7 mouse cellular contexts compared by ENCODE assay signal in the genomic region with DNA sequence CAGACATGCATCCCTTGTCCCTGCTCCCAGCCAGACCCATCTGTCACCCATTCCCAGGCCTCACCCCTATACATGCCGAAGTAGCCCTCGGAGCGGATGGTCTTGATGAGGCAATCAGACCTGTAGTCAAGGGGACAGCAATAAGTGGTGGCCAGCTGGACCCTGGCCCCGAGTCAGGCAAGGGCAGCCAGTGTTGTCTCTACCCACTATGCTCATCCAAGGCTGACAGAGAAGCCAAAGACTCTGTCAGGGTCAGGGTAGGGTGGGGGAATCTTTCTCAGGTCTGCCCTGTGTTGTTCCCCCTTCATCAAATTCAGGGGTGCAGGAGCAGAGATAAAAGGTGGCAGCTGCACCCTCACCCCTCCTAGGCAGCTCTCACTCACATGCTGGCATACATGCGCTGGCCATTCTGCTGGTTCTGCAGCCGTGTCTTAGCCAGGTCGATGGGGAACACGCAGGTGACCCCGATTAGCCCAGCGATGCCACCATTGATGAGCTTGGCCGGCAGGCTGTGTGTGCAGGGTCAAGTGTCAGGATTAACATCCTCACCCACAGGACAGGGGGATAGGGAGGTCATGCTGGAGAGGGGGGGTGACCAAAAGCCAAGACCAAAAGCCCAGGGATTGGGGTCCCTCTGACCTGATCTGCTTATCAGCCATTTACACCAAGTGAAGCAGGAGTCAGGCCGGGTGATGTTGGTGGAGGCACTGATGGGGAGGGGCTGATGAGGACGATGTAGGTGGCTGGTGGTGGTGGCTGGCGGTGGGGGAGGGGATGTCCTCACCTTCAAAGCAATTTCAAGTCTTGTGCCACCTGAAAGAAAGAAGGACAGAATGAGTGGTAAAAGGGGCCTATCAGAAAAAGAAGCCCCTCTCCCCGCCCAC. TPM values are rescaled to one million over a fixed set of nuclear protein-coding genes. Genes with fewer than 3 reads are reported as not detected.
DNase-seq lines count a peak whose midpoint lies in the region; ATAC-seq and TF ChIP-seq lines count a peak whose summit lies in the region.

No protein-coding gene starts in this region.

- no peaks in the 10 kb centered on the region for H3K9me3 ChIP-seq in neural tube, embryonic 11.5 days (ENCODE audit: control insufficient read depth, low read length)
- no peaks in the 10 kb centered on the region for H3K9me3 ChIP-seq in limb, embryonic 11.5 days (ENCODE audit: control insufficient read depth, low read length)
- no peaks in the 10 kb centered on the region for H3K9me3 ChIP-seq in stomach, embryonic 14.5 days (ENCODE audit: control insufficient read depth, low read depth, low read length)

- H3K4me2 ChIP-seq in neural tube, embryonic 11.5 days (ENCODE audit: low read depth): peak overlapping the region; percentile 74
- H3K4me2 ChIP-seq in limb, embryonic 11.5 days (ENCODE audit: low read depth, severe bottlenecking): peak overlapping the region; percentile 71
- H3K4me2 ChIP-seq in stomach, embryonic 14.5 days (replicated peaks; ENCODE audit: low read depth, low read length): peak overlapping the region; percentile 57

- ATAC-seq in neural tube, embryonic 11.5 days (ENCODE audit: insufficient read depth, low FRiP score, low TSS enrichment): no peak
- ATAC-seq in limb, embryonic 11.5 days (ENCODE audit: insufficient number of reproducible peaks, low FRiP score, low TSS enrichment, low read depth): no peak
- no peak for ATAC-seq in stomach, embryonic 14.5 days (ENCODE audit: insufficient number of reproducible peaks, insufficient read depth, low FRiP score, low read depth)

- no peaks in the 10 kb centered on the region for H3K27me3 ChIP-seq in neural tube, embryonic 11.5 days (ENCODE audit: control insufficient read depth, insufficient read depth, low read length)
- no peaks in the 10 kb centered on the region for H3K27me3 ChIP-seq in limb, embryonic 11.5 days (ENCODE audit: control insufficient read depth, insufficient read depth, low read length)
- no peaks in the 10 kb centered on the region for H3K27me3 ChIP-seq in stomach, embryonic 14.5 days (ENCODE audit: control insufficient read depth, insufficient read depth, low read length)

- DNase-seq in neural tube, embryonic 11.5 days (ENCODE audit: low spot score): no peak
- DNase-seq in neural tube, embryonic 10.5 days (ENCODE audit: extremely low spot score, low spot score): no peak
- DNase-seq in limb, embryonic 11.5 days (ENCODE audit: low spot score): no peak
- DNase-seq in gastrocnemius, postnatal 10 days: no peak
- no peak for DNase-seq in testis, postnatal 14 days (ENCODE audit: low spot score)

- peaks cover 37% of the 10 kb centered on the region for H3K4me1 ChIP-seq in neural tube, embryonic 11.5 days (ENCODE audit: control insufficient read depth, insufficient read depth, low read length)
- H3K4me1 ChIP-seq in embryonic fibroblast, embryonic 13.5 days (ENCODE audit: control insufficient read depth, insufficient read depth, low read length): 0 out of 2 replicates have a peak, but pooled peaks cover 7% of the 10 kb centered on the region
- H3K4me1 ChIP-seq in limb, embryonic 11.5 days (ENCODE audit: control insufficient read depth, insufficient read depth, low read length): peaks cover 14% of the 10 kb centered on the region
- H3K4me1 ChIP-seq in stomach, embryonic 14.5 days (ENCODE audit: control insufficient read depth, insufficient read depth, low read length): peaks cover 34% of the 10 kb centered on the region

- peak overlapping the region; percentile 45 for H3K4me3 ChIP-seq in neural tube, embryonic 11.5 days (ENCODE audit: low read depth, low read length)
- peak overlapping the region; percentile 47 for H3K4me3 ChIP-seq in embryonic fibroblast, embryonic 13.5 days (ENCODE audit: insufficient read depth, low read length)
- H3K4me3 ChIP-seq in limb, embryonic 11.5 days (ENCODE audit: low read depth, low read length): peak overlapping the region; percentile 39
- H3K4me3 ChIP-seq in stomach, embryonic 14.5 days (ENCODE audit: low read depth, low read length): peak overlapping the region; percentile 33

- 77% methylated on average over 15 of the region's 15 CpGs for WGBS in neural tube, embryonic 11.5 days
- whole genome bisulfite sequencing in limb, embryonic 11.5 days: 77% methylated on average over 15 of the region's 15 CpGs
- 67% methylated on average over 15 of the region's 15 CpGs for WGBS in stomach, embryonic 14.5 days

- peaks cover 9% of the 10 kb centered on the region for H3K36me3 ChIP-seq in neural tube, embryonic 11.5 days (ENCODE audit: control insufficient read depth, insufficient read depth, low read length)
- H3K36me3 ChIP-seq in limb, embryonic 11.5 days (ENCODE audit: control insufficient read depth, insufficient read depth, low read length): peaks cover 4% of the 10 kb centered on the region
- peaks cover 33% of the 10 kb centered on the region for H3K36me3 ChIP-seq in stomach, embryonic 14.5 days (ENCODE audit: control insufficient read depth, insufficient read depth, low read length)

- TF ChIP-seq CTCF in embryonic fibroblast, embryonic 13.5 days (IDR thresholded peaks at IDR 0.05; ENCODE audit: borderline replicate concordance, insufficient read depth, low read length): no peak

- H3K27ac ChIP-seq in neural tube, embryonic 11.5 days (ENCODE audit: low read depth, low read length): 0 out of 2 replicates have a peak overlapping the region, but pooled peaks have one; percentile 6
- no peak overlapping the region for H3K27ac ChIP-seq in embryonic fibroblast, embryonic 13.5 days (ENCODE audit: insufficient read depth, low read length)
- H3K27ac ChIP-seq in limb, embryonic 11.5 days (replicated peaks; ENCODE audit: low read depth, low read length): no peak overlapping the region
- no peak overlapping the region for H3K27ac ChIP-seq in stomach, embryonic 14.5 days (ENCODE audit: low read length)

- TF ChIP-seq POLR2A in embryonic fibroblast, embryonic 13.5 days (IDR thresholded peaks at IDR 0.05; ENCODE audit: low read depth, low read length): no peak

- H3K9ac ChIP-seq in neural tube, embryonic 11.5 days (ENCODE audit: low read length): peak overlapping the region; percentile 69
- peak overlapping the region; percentile 44 for H3K9ac ChIP-seq in limb, embryonic 11.5 days (ENCODE audit: low read length)
- H3K9ac ChIP-seq in stomach, embryonic 14.5 days (replicated peaks; ENCODE audit: low read depth, low read length): no peak overlapping the region

RNA-seq across cellular contexts. Expression of a gene that starts 3.9 kb away (rescaled TPM):
- 45.2 and 45.8 TPM in 2 replicates for polyA plus RNA-seq in neural tube, embryonic 11.5 days (2014; fragmentation: Nextera tagmentation; extraction: Ambion mirVana)
- polyA plus RNA-seq in embryonic fibroblast, embryonic 13.5 days (2011; ENCODE audit: insufficient read length, low read depth, missing spikeins): 24.0 and 26.9 TPM in 2 replicates
- 34.8 and 37.1 TPM in 2 replicates for polyA plus RNA-seq in limb, embryonic 11.5 days (2014; fragmentation: Nextera tagmentation; extraction: Ambion mirVana)
- 31.5 and 34.0 TPM in 2 replicates for polyA plus RNA-seq in stomach, embryonic 14.5 days (2014; fragmentation: Nextera tagmentation; extraction: Ambion mirVana)
- total RNA-seq in gastrocnemius, postnatal 10 days (2021): 10 to 100 TPM; 14.5 to 25.7 TPM

RNA-seq across cellular contexts. Expression of a gene that starts 4.5 kb away (rescaled TPM):
- polyA plus RNA-seq in neural tube, embryonic 11.5 days (2014; fragmentation: Nextera tagmentation; extraction: Ambion mirVana): 8.8 and 13.9 TPM in 2 replicates
- polyA plus RNA-seq in embryonic fibroblast, embryonic 13.5 days (2011; ENCODE audit: insufficient read length, low read depth, missing spikeins): 4.9 and 5.4 TPM in 2 replicates
- polyA plus RNA-seq in limb, embryonic 11.5 days (2014; fragmentation: Nextera tagmentation; extraction: Ambion mirVana): 2.7 and 3.2 TPM in 2 replicates
- 1.8 and 1.9 TPM in 2 replicates for polyA plus RNA-seq in stomach, embryonic 14.5 days (2014; fragmentation: Nextera tagmentation; extraction: Ambion mirVana)
- 1 to 10 TPM in 1 of 2 experiments, under 1 TPM in 1; 0.66 to 1.4 TPM for total RNA-seq in gastrocnemius, postnatal 10 days (2021)

RNA-seq across cellular contexts. Expression of a gene that starts 10.1 kb away (rescaled TPM):
- polyA plus RNA-seq in neural tube, embryonic 11.5 days (2014; fragmentation: Nextera tagmentation; extraction: Ambion mirVana): 9.5 and 10.3 TPM in 2 replicates
- 12.4 and 18.1 TPM in 2 replicates for polyA plus RNA-seq in embryonic fibroblast, embryonic 13.5 days (2011; ENCODE audit: insufficient read length, low read depth, missing spikeins)
- polyA plus RNA-seq in limb, embryonic 11.5 days (2014; fragmentation: Nextera tagmentation; extraction: Ambion mirVana): 15.7 and 18.3 TPM in 2 replicates
- polyA plus RNA-seq in stomach, embryonic 14.5 days (2014; fragmentation: Nextera tagmentation; extraction: Ambion mirVana): 8.5 and 10.1 TPM in 2 replicates
- total RNA-seq in gastrocnemius, postnatal 10 days (2021): 1 to 10 TPM; 2.4 to 3.2 TPM

RNA-seq across cellular contexts. Expression of a gene that starts 13.4 kb away (rescaled TPM):
- 898 and 979 TPM in 2 replicates for polyA plus RNA-seq in neural tube, embryonic 11.5 days (2014; fragmentation: Nextera tagmentation; extraction: Ambion mirVana)
- polyA plus RNA-seq in embryonic fibroblast, embryonic 13.5 days (2011; ENCODE audit: insufficient read length, low read depth, missing spikeins): 1,600 and 1,818 TPM in 2 replicates
- polyA plus RNA-seq in limb, embryonic 11.5 days (2014; fragmentation: Nextera tagmentation; extraction: Ambion mirVana): 1,271 and 1,319 TPM in 2 replicates
- polyA plus RNA-seq in stomach, embryonic 14.5 days (2014; fragmentation: Nextera tagmentation; extraction: Ambion mirVana): 1,504 and 1,535 TPM in 2 replicates
- total RNA-seq in gastrocnemius, postnatal 10 days (2021): 1,000 to 10,000 TPM in 1 of 2 experiments, 100 to 1,000 TPM in 1; 886 to 1,008 TPM

RNA-seq across cellular contexts. Expression of a gene that starts 19.8 kb away (rescaled TPM):
- polyA plus RNA-seq in neural tube, embryonic 11.5 days (2014; fragmentation: Nextera tagmentation; extraction: Ambion mirVana): 44.1 and 46.0 TPM in 2 replicates
- 30.5 and 41.5 TPM in 2 replicates for polyA plus RNA-seq in embryonic fibroblast, embryonic 13.5 days (2011; ENCODE audit: insufficient read length, low read depth, missing spikeins)
- polyA plus RNA-seq in limb, embryonic 11.5 days (2014; fragmentation: Nextera tagmentation; extraction: Ambion mirVana): 52.2 TPM in 2 replicates
- polyA plus RNA-seq in stomach, embryonic 14.5 days (2014; fragmentation: Nextera tagmentation; extraction: Ambion mirVana): 57.8 and 61.4 TPM in 2 replicates
- total RNA-seq in gastrocnemius, postnatal 10 days (2021): 10 to 100 TPM; 12.1 to 13.5 TPM
